Mouse (Mus musculus): ENCODE results near the gene Sh3bgrl3.
A peak's percentile ranks its signal among the peaks of the same experiment; 100 is the strongest.

Sh3bgrl3 gene

GRCm38 (mm10) chr4:134127793-134128192 is 796 bp downstream of the Sh3bgrl3 start:
- DNase-seq = no peak

- no peak for DNase-seq
These were observed 1.5 kb downstream of the Sh3bgrl3 start for GRCm38 (mm10) chr4:134127121-134127455.

GRCm38 (mm10) chr4:134126300-134127120 is 2.1 kb downstream of the Sh3bgrl3 start:
- DNase-seq = no peak

GRCm38 (mm10) chr4:134125383-134126060 is 3.1 kb downstream of the Sh3bgrl3 start:
- DNase-seq = no peak

- DNase-seq = peak; percentile 76
These were observed 4.7 kb downstream of the Sh3bgrl3 start for GRCm38 (mm10) chr4:134123680-134124551.

- DNase-seq = no peak
These were observed 5.4 kb downstream of the Sh3bgrl3 start for GRCm38 (mm10) chr4:134123147-134123546.

- no peak for DNase-seq
These were observed 6.3 kb downstream of the Sh3bgrl3 start for GRCm38 (mm10) chr4:134122281-134122680.

GRCm38 (mm10) chr4:134121571-134121970 is 7.0 kb downstream of the Sh3bgrl3 start:
- no peak for DNase-seq

GRCm38 (mm10) chr4:134120916-134121315 is 7.7 kb downstream of the Sh3bgrl3 start:
- no peak for DNase-seq

GRCm38 (mm10) chr4:134120192-134120805 is 8.3 kb downstream of the Sh3bgrl3 start:
- DNase-seq = no peak

GRCm38 (mm10) chr4:134119644-134120043 is 8.9 kb downstream of the Sh3bgrl3 start:
- peak; percentile 37 for DNase-seq

GRCm38 (mm10) chr4:134119042-134119441 is 9.5 kb downstream of the Sh3bgrl3 start:
- no peak for DNase-seq

- DNase-seq = no peak
These were observed 10.3 kb downstream of the Sh3bgrl3 start for GRCm38 (mm10) chr4:134118126-134118800.

GRCm38 (mm10) chr4:134117012-134117411 is 11.6 kb downstream of the Sh3bgrl3 start:
- DNase-seq = no peak

GRCm38 (mm10) chr4:134116501-134116900 is 12.1 kb downstream of the Sh3bgrl3 start:
- DNase-seq = no peak

- no peak for DNase-seq
These were observed 13.1 kb downstream of the Sh3bgrl3 start for GRCm38 (mm10) chr4:134115215-134116144.

- DNase-seq = no peak
These were observed 14.6 kb downstream of the Sh3bgrl3 start for GRCm38 (mm10) chr4:134114038-134114437.

GRCm38 (mm10) chr4:134113356-134113994 is 15.1 kb downstream of the Sh3bgrl3 start:
- DNase-seq = peak; percentile 41

- no peak for DNase-seq
These were observed 16.2 kb downstream of the Sh3bgrl3 start for GRCm38 (mm10) chr4:134112403-134112802.

- no peak for DNase-seq
These were observed 17.9 kb downstream of the Sh3bgrl3 start for GRCm38 (mm10) chr4:134110653-134111052.

- DNase-seq = no peak
These were observed 20.4 kb downstream of the Sh3bgrl3 start for GRCm38 (mm10) chr4:134108196-134108595.

Measured in embryo, embryonic 11 days (tissue).